Mouse (Mus musculus) myocyte (in vitro differentiated cells): ENCODE measurements at regions not wholly inside any gene's neighbourhood (a gene's known extent, or its start where the extent isn't known, plus 50 kb on each side); places are given as distances from the start of the nearest gene placed in this dataset.

Experiments used
- H3K27me3 ChIP-seq: one replicate; pipeline ENCODE4 v1.6.1; 2011; ENCODE audit not compliant: control insufficient read depth, insufficient read depth, insufficient read length
- H3K36me3 ChIP-seq: one replicate; pipeline ENCODE4 v1.6.1; 2011; ENCODE audit not compliant: control insufficient read depth, insufficient read depth
- H3K4me2 ChIP-seq: one replicate; pipeline ENCODE4 v1.6.1; 2011; ENCODE audit warnings: low read depth, control low read depth
- H3K4me3 ChIP-seq: one replicate; pipeline ENCODE4 v1.5.1; 2011; ENCODE audit warnings: mild to moderate bottlenecking, control low read depth, moderate library complexity
- H3K79me2 ChIP-seq: one replicate; pipeline ENCODE4 v1.6.1; 2011; ENCODE audit not compliant: control insufficient read depth, insufficient read depth
- H3ac ChIP-seq: one replicate; pipeline ENCODE4 v1.6.1; 2011; ENCODE audit not compliant: control insufficient read depth, insufficient read length
- CEBPB ChIP-seq: IDR thresholded peaks from 2 replicates; pipeline ENCODE4 v1.6.1; 2011; ENCODE audit warnings: mild to moderate bottlenecking, moderate library complexity; ENCODE audit not compliant: poor library complexity, insufficient read depth, severe bottlenecking
- E2F4 ChIP-seq: IDR thresholded peaks from one replicate; pipeline ENCODE4 v1.6.1; 2011; ENCODE audit warnings: mild to moderate bottlenecking, control low read depth, moderate library complexity; ENCODE audit not compliant: insufficient read depth
- MAX ChIP-seq: IDR thresholded peaks from one replicate; pipeline ENCODE4 v1.6.1; 2011; ENCODE audit warnings: low read depth, mild to moderate bottlenecking, control low read depth
- MYOD1 ChIP-seq, 3 experiments: IDR thresholded peaks; one replicate each; pipeline ENCODE4 v1.6.1; 2011; ENCODE audit warnings: control low read depth in 2 of 3, low read depth in 2 of 3, mild to moderate bottlenecking in 2 of 3, moderate library complexity in 1 of 3; ENCODE audit not compliant: insufficient read length in 2 of 3, control insufficient read depth in 1 of 3
- MYOG ChIP-seq, 3 experiments: IDR thresholded peaks; one replicate each; pipeline ENCODE4 v1.6.1; 2011; ENCODE audit warnings: control low read depth in 2 of 3, low read depth in 2 of 3, mild to moderate bottlenecking in 2 of 3; ENCODE audit not compliant: insufficient read length in 2 of 3, control insufficient read depth in 1 of 3, insufficient read depth in 1 of 3
- POLR2A ChIP-seq: IDR thresholded peaks from one replicate; pipeline ENCODE4 v1.6.1; 2011; ENCODE audit warnings: low read depth, mild to moderate bottlenecking, control low read depth, moderate library complexity; ENCODE audit not compliant: insufficient read length
- POLR2AphosphoS2 ChIP-seq: IDR thresholded peaks from one replicate; pipeline ENCODE4 v1.6.1; 2011; ENCODE audit warnings: low read depth, control low read depth; ENCODE audit not compliant: insufficient read length
- REST ChIP-seq: IDR thresholded peaks from one replicate; pipeline ENCODE4 v1.6.1; 2011; ENCODE audit warnings: mild to moderate bottlenecking, control low read depth, moderate library complexity; ENCODE audit not compliant: insufficient read depth, insufficient read length
- SRF ChIP-seq: IDR thresholded peaks from one replicate; pipeline ENCODE4 v1.6.1; 2011; ENCODE audit warnings: low read depth; ENCODE audit not compliant: control insufficient read depth, insufficient read length
- TCF12 ChIP-seq: IDR thresholded peaks from one replicate; pipeline ENCODE4 v1.6.1; 2011; ENCODE audit warnings: mild to moderate bottlenecking, control low read depth; ENCODE audit not compliant: poor library complexity, insufficient read depth, severe bottlenecking
- TCF3 ChIP-seq: IDR thresholded peaks from one replicate; pipeline ENCODE4 v1.6.1; 2011; ENCODE audit warnings: low read depth, control low read depth; ENCODE audit not compliant: insufficient read length
- USF1 ChIP-seq: IDR thresholded peaks from one replicate; pipeline ENCODE4 v1.6.1; 2011; ENCODE audit warnings: low read depth, mild to moderate bottlenecking, control low read depth, moderate library complexity

- no peak overlapping the region for H3K4me3 ChIP-seq
- H3K27me3 ChIP-seq, result no peaks in the 10 kb centered on the region
- TF ChIP-seq TCF12 (no peak), MYOG (IDR thresholded peaks at IDR 0.05; ENCODE audit: control insufficient read depth in 1 of 3, insufficient read depth in 1 of 3, insufficient read length in 2 of 3, low read depth in 2 of 3) (no peak), REST (no peak), POLR2AphosphoS2 (no peak), CEBPB (no peak), TCF3 (no peak)
- H3K79me2 ChIP-seq, result no peaks in the 10 kb centered on the region
- no peak overlapping the region for H3ac ChIP-seq
- H3K36me3 ChIP-seq, result no peaks in the 10 kb centered on the region
- H3K4me2 ChIP-seq, result no peak overlapping the region
Measured at GRCm38 (mm10) chr9:90407573-90407972, 137.0 kb upstream of the Tbc1d2b start.

- TF ChIP-seq TCF3 (no peak), CEBPB (no peak), POLR2AphosphoS2 (no peak), MYOD1 (IDR thresholded peaks at IDR 0.05; ENCODE audit: control insufficient read depth in 1 of 3, insufficient read length in 2 of 3, low read depth in 2 of 3) (no peak), MAX (no peak), SRF (no peak), TCF12 (no peak), USF1 (no peak), MYOG (IDR thresholded peaks at IDR 0.05; ENCODE audit: control insufficient read depth in 1 of 3, insufficient read depth in 1 of 3, insufficient read length in 2 of 3, low read depth in 2 of 3) (no peak), POLR2A (no peak), E2F4 (no peak), REST (no peak)
Measured at GRCm38 (mm10) chr9:90388401-90388800, 117.8 kb upstream of the Tbc1d2b start.

GRCm38 (mm10) chr9:90385047-90385446 is 114.4 kb upstream of the Tbc1d2b start:
- Histone ChIP-seq H3K27me3 (no peaks in the 10 kb centered on the region), H3ac (no peak overlapping the region), H3K4me3 (no peak overlapping the region), H3K79me2 (no peaks in the 10 kb centered on the region), H3K36me3 (no peaks in the 10 kb centered on the region), H3K4me2 (no peak overlapping the region)
- no peak for TF ChIP-seq POLR2A
- TF ChIP-seq TCF3, result no peak
- no peak for TF ChIP-seq CEBPB
- TF ChIP-seq USF1, result no peak
- TF ChIP-seq REST, result no peak
- no peak for TF ChIP-seq MAX
- no peak for TF ChIP-seq POLR2AphosphoS2
- no peak for TF ChIP-seq MYOG (IDR thresholded peaks at IDR 0.05; ENCODE audit: control insufficient read depth in 1 of 3, insufficient read depth in 1 of 3, insufficient read length in 2 of 3, low read depth in 2 of 3)
- TF ChIP-seq E2F4, result no peak
- TF ChIP-seq TCF12, result no peak
- TF ChIP-seq MYOD1 (IDR thresholded peaks at IDR 0.05; ENCODE audit: control insufficient read depth in 1 of 3, insufficient read length in 2 of 3, low read depth in 2 of 3), result no peak

More at GRCm38 (mm10) chr9:90388401-90388800, 117.8 kb upstream of the Tbc1d2b start:
- Histone ChIP-seq H3K36me3 (no peaks in the 10 kb centered on the region), H3K27me3 (no peaks in the 10 kb centered on the region), H3K4me2 (no peak overlapping the region), H3K4me3 (no peak overlapping the region), H3ac (no peak overlapping the region), H3K79me2 (no peaks in the 10 kb centered on the region)

- H3K79me2 ChIP-seq, result no peaks in the 10 kb centered on the region
- H3K36me3 ChIP-seq, result no peaks in the 10 kb centered on the region
- no peak for TF ChIP-seq POLR2A
- no peak for TF ChIP-seq E2F4
- no peak for TF ChIP-seq TCF3
- TF ChIP-seq MYOG (IDR thresholded peaks at IDR 0.05; ENCODE audit: control insufficient read depth in 1 of 3, insufficient read depth in 1 of 3, insufficient read length in 2 of 3, low read depth in 2 of 3), result no peak
- no peak for TF ChIP-seq USF1
- no peak for TF ChIP-seq CEBPB
- no peak for TF ChIP-seq MYOD1 (IDR thresholded peaks at IDR 0.05; ENCODE audit: control insufficient read depth in 1 of 3, insufficient read length in 2 of 3, low read depth in 2 of 3)
- no peak for TF ChIP-seq MAX
- no peak for TF ChIP-seq REST
- no peak for TF ChIP-seq TCF12
- no peak for TF ChIP-seq POLR2AphosphoS2
- no peak for TF ChIP-seq SRF
- no peak overlapping the region for H3K4me2 ChIP-seq
- H3ac ChIP-seq, result no peak overlapping the region
- H3K4me3 ChIP-seq, result no peak overlapping the region
- H3K27me3 ChIP-seq, result no peaks in the 10 kb centered on the region
Measured at GRCm38 (mm10) chr9:90380099-90380498, 109.5 kb upstream of the Tbc1d2b start.

GRCm38 (mm10) chr9:90369568-90369967 is 99.0 kb upstream of the Tbc1d2b start:
- Histone ChIP-seq H3K36me3 (no peaks in the 10 kb centered on the region), H3K4me2 (no peak overlapping the region), H3K79me2 (no peaks in the 10 kb centered on the region), H3K27me3 (no peaks in the 10 kb centered on the region), H3K4me3 (no peak overlapping the region), H3ac (no peak overlapping the region)
- no peak for TF ChIP-seq MAX
